Mouse (Mus musculus): ENCODE measurements at regions not wholly inside any gene's neighbourhood (a gene's known extent, or its start where the extent isn't known, plus 50 kb on each side); places are given as distances from the start of the nearest gene placed in this dataset.

DNA sequence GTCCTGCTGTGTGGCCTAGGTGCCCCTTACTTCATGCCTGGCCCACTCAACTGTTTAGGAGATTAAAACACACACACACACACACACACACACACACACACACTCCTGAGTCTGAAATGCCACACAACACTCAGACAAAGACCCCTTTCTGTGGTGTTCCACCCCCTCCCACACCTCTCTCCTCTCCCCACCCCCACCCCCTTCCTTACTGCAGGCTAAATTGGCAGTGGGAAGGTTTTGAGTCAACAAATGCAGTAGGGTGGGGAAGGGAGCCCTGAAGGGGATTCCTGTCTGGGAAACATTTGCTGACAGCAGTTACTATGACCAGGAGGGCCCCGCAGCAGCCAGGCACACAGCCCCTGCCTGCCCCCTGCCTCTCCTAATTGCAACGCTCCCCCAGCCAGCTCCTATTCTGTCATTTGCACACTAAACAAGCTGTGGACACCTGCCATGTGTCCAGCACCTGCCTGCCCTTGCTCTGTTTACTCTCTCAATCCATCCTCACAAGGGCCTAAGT lies 69.5 kb downstream of the Ephb3 start:
- WGBS = 46% methylated on average over 2 of the region's 2 CpGs

DNA sequence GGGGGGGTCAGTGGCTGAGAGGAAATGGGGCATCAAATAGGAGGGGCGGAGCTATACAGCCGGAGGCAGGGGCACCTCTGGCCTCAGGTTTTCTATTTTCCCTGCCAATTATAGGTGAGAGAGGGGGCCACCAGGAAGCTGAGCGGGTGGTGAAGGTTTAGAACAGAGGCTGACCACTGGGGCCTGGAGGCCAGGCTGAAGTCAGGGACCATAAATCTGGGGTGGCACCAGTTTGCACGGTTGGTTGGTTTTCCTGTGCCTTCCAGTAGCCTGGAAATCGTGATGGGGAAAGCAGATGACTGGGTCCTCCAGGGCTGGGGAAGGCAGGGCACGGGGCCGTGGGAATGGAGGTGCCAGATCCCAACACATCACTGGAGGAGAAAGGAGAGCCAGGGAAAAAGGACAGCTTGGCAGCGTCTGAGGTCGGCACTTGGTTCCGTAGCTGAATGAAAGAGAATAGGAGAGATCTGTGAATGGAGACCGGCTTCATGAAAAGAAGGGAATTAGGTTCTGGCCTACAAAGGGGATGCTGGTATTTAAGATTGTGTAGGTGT lies 73.3 kb downstream of the Ephb3 start:
- Histone ChIP-seq H3K36me3 (ENCODE audit: control insufficient read depth, insufficient read depth, low read length) (no peaks in the 10 kb centered on the region), H3K27me3 (ENCODE audit: control insufficient read depth, insufficient read depth, low read length) (no peaks in the 10 kb centered on the region), H3K27ac (replicated peaks; ENCODE audit: insufficient read depth, low read depth, low read length) (no peak overlapping the region), H3K4me3 (ENCODE audit: insufficient read depth, low read depth, low read length) (no peak overlapping the region), H3K4me1 (ENCODE audit: control insufficient read depth, insufficient read depth, low read length) (no peaks in the 10 kb centered on the region), H3K9ac (ENCODE audit: low read depth, low read length) (no peak overlapping the region), H3K79me2 (ENCODE audit: control insufficient read depth, insufficient read depth, low read length) (no peaks in the 10 kb centered on the region)
- no peak for TF ChIP-seq CTCF (IDR thresholded peaks at IDR 0.05; ENCODE audit: low read depth, low read length)
- TF ChIP-seq POLR2A (IDR thresholded peaks at IDR 0.05; ENCODE audit: extremely low read depth, insufficient read depth, low read length) = no peak
- WGBS = 94% methylated on average over 11 of the region's 11 CpGs
- no peak for DNase-seq (ENCODE audit: extremely low read depth, low read depth, low spot score)

More for the DNA sequence above, 69.5 kb downstream of the Ephb3 start:
- Histone ChIP-seq H3K27ac (replicated peaks; ENCODE audit: insufficient read depth, low read depth, low read length) (no peak overlapping the region), H3K9ac (ENCODE audit: low read depth, low read length) (no peak overlapping the region), H3K27me3 (ENCODE audit: control insufficient read depth, insufficient read depth, low read length) (no peaks in the 10 kb centered on the region), H3K4me1 (ENCODE audit: control insufficient read depth, insufficient read depth, low read length) (no peaks in the 10 kb centered on the region), H3K79me2 (ENCODE audit: control insufficient read depth, insufficient read depth, low read length) (no peaks in the 10 kb centered on the region), H3K4me3 (ENCODE audit: insufficient read depth, low read depth, low read length) (no peak overlapping the region), H3K36me3 (ENCODE audit: control insufficient read depth, insufficient read depth, low read length) (no peaks in the 10 kb centered on the region)
- DNase-seq (ENCODE audit: extremely low read depth, low read depth, low spot score) = no peak
- no peak for TF ChIP-seq POLR2A (IDR thresholded peaks at IDR 0.05; ENCODE audit: extremely low read depth, insufficient read depth, low read length)
- TF ChIP-seq CTCF (IDR thresholded peaks at IDR 0.05; ENCODE audit: low read depth, low read length) = no peak

DNA sequence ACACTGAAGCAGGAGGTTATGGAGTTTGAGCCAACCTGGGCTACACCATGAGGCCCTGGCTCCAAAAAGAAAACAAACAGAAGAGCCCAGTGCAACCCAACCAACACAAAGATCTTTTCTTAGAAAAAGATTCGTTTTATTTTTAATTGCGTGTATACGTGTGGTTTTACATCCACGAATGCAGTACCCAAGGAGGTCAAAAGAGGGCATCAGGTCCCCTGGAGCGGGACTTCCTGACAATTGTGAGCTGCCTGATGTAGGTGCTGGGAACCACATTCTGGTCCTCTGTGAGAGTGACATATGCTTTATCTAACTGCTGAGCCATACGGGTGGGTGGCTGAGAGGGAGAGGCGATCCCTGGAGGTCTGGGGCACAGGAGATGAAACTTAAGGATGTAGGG lies 73.8 kb downstream of the Ephb3 start:
- Histone ChIP-seq H3K4me3 (ENCODE audit: insufficient read depth, low read depth, low read length) (no peak overlapping the region), H3K27ac (replicated peaks; ENCODE audit: insufficient read depth, low read depth, low read length) (no peak overlapping the region), H3K27me3 (ENCODE audit: control insufficient read depth, insufficient read depth, low read length) (no peaks in the 10 kb centered on the region), H3K9ac (ENCODE audit: low read depth, low read length) (no peak overlapping the region), H3K79me2 (ENCODE audit: control insufficient read depth, insufficient read depth, low read length) (no peaks in the 10 kb centered on the region), H3K4me1 (ENCODE audit: control insufficient read depth, insufficient read depth, low read length) (no peaks in the 10 kb centered on the region), H3K36me3 (ENCODE audit: control insufficient read depth, insufficient read depth, low read length) (no peaks in the 10 kb centered on the region)
- DNase-seq (ENCODE audit: extremely low read depth, low read depth, low spot score) = no peak
- 97% methylated on average over 7 of the region's 7 CpGs for WGBS
- TF ChIP-seq CTCF (IDR thresholded peaks at IDR 0.05; ENCODE audit: low read depth, low read length) = no peak
- no peak for TF ChIP-seq POLR2A (IDR thresholded peaks at IDR 0.05; ENCODE audit: extremely low read depth, insufficient read depth, low read length)

DNA sequence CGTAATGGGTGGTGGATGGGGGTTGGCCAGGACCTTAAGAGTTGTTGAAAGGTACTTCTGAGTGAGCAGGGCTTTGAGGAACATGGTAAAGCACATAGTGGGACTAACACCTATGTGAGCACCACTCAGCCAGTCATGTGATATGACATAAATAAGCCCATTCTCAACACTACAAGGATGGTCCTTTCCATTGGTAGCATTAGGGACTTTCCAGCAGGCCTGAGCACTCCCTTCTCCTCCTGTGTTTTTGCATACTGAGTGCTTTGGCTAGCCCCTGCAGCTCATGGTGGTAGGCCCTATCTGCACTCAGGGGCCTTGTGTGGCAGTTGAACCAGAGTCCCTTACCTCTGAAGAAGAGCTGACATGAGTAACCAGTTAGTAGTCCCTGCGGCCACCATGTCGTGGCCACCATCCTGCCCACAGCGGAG lies 75.7 kb downstream of the Ephb3 start:
- no peak overlapping the region for H3K9ac ChIP-seq (ENCODE audit: low read depth, low read length)
- no peak overlapping the region for H3K4me3 ChIP-seq (ENCODE audit: insufficient read depth, low read depth, low read length)
- no peak overlapping the region for H3K27ac ChIP-seq (replicated peaks; ENCODE audit: insufficient read depth, low read depth, low read length)
- no peaks in the 10 kb centered on the region for H3K79me2 ChIP-seq (ENCODE audit: control insufficient read depth, insufficient read depth, low read length)
- WGBS = 96% methylated on average over 4 of the region's 4 CpGs
- no peaks in the 10 kb centered on the region for H3K27me3 ChIP-seq (ENCODE audit: control insufficient read depth, insufficient read depth, low read length)
- no peak for DNase-seq (ENCODE audit: extremely low read depth, low read depth, low spot score)
- no peaks in the 10 kb centered on the region for H3K36me3 ChIP-seq (ENCODE audit: control insufficient read depth, insufficient read depth, low read length)
- no peaks in the 10 kb centered on the region for H3K4me1 ChIP-seq (ENCODE audit: control insufficient read depth, insufficient read depth, low read length)
- TF ChIP-seq POLR2A (IDR thresholded peaks at IDR 0.05; ENCODE audit: extremely low read depth, insufficient read depth, low read length) (no peak), CTCF (IDR thresholded peaks at IDR 0.05; ENCODE audit: low read depth, low read length) (no peak)

DNA sequence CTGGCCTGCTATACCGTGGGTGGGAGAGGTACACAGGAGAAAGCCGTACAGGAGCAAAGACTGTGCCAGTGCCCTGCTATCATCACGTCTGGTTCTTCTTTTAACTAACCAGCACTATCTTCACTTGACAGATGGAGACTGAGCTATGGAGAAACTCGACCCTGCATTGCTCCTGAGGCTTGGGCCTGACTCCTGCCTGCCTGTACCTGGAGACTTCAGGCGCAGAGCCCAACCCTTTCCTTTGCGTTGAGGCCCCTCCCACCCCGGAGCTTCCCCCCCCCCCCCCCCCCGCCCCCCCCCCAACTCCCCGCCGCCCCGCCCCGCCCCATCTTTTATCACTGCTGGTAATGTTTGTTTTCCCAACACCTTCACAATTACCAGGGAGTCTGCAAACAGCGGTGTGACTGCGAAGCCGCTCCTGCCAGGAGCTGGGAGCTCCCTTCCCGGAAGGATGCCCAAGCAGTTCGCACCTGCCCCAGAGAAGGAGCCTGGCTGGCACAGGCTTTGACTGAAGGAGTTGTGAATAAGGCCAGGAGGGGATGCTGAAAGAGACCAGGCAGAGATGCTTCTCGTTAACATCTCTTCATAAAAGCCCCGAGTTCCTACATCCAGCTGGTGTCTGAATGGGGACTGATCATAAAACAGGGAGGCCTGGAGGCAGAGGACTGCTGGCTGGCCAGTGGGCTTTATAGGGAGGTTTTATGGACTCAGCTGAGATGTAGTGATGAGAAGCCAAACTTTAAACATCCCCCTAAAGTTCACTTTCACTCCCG lies 77.6 kb downstream of the Ephb3 start:
- no peak for DNase-seq (ENCODE audit: extremely low read depth, low read depth, low spot score)
- Histone ChIP-seq H3K27ac (replicated peaks; ENCODE audit: insufficient read depth, low read depth, low read length) (no peak overlapping the region), H3K4me3 (ENCODE audit: insufficient read depth, low read depth, low read length) (no peak overlapping the region), H3K36me3 (ENCODE audit: control insufficient read depth, insufficient read depth, low read length) (no peaks in the 10 kb centered on the region), H3K9ac (ENCODE audit: low read depth, low read length) (no peak overlapping the region), H3K4me1 (ENCODE audit: control insufficient read depth, insufficient read depth, low read length) (no peaks in the 10 kb centered on the region), H3K79me2 (ENCODE audit: control insufficient read depth, insufficient read depth, low read length) (no peaks in the 10 kb centered on the region), H3K27me3 (ENCODE audit: control insufficient read depth, insufficient read depth, low read length) (no peaks in the 10 kb centered on the region)
- 43% methylated on average over 13 of the region's 20 CpGs for WGBS
- TF ChIP-seq CTCF (IDR thresholded peaks at IDR 0.05; ENCODE audit: low read depth, low read length) (no peak), POLR2A (IDR thresholded peaks at IDR 0.05; ENCODE audit: extremely low read depth, insufficient read depth, low read length) (no peak)

DNA sequence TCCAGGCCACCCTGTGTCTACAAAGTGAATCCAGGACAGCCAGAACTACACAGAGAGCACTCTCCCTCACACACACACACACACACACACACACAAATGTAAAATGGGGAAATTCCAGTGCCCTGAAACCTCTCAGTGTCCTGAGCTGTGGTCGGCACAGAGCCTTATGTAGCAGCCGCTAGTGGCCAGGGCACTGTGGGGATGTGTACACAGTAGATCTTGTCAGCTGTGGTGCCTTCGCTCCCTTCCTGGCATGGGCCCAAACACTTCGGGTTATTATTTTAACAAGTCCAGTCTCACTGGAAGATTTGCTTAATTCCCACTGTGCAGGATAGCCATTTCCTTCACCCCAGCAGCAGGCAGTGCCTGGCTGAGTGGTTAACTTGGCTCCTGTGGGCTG lies 81.5 kb downstream of the Ephb3 start:
- H3K9ac ChIP-seq (ENCODE audit: low read depth, low read length) = no peak overlapping the region
- 41% methylated on average over 4 of the region's 4 CpGs for WGBS

More for the DNA sequence above, 81.5 kb downstream of the Ephb3 start:
- H3K4me3 ChIP-seq (ENCODE audit: insufficient read depth, low read depth, low read length) = no peak overlapping the region
- H3K79me2 ChIP-seq (ENCODE audit: control insufficient read depth, insufficient read depth, low read length) = no peaks in the 10 kb centered on the region
- no peaks in the 10 kb centered on the region for H3K27me3 ChIP-seq (ENCODE audit: control insufficient read depth, insufficient read depth, low read length)
- TF ChIP-seq CTCF (IDR thresholded peaks at IDR 0.05; ENCODE audit: low read depth, low read length) = no peak
- TF ChIP-seq POLR2A (IDR thresholded peaks at IDR 0.05; ENCODE audit: extremely low read depth, insufficient read depth, low read length) = no peak
- no peak for DNase-seq (ENCODE audit: extremely low read depth, low read depth, low spot score)
- no peaks in the 10 kb centered on the region for H3K36me3 ChIP-seq (ENCODE audit: control insufficient read depth, insufficient read depth, low read length)
- H3K4me1 ChIP-seq (ENCODE audit: control insufficient read depth, insufficient read depth, low read length) = no peaks in the 10 kb centered on the region
- no peak overlapping the region for H3K27ac ChIP-seq (replicated peaks; ENCODE audit: insufficient read depth, low read depth, low read length)
